Mouse (Mus musculus): ENCODE measurements around the gene Zbtb9. TPM values are rescaled to one million over a fixed set of nuclear protein-coding genes. Genes with fewer than 3 reads are reported as not detected.

The Zbtb9 gene
- polyA plus RNA-seq, 1 experiment from 2014 or later = 10.5 TPM

DNA sequence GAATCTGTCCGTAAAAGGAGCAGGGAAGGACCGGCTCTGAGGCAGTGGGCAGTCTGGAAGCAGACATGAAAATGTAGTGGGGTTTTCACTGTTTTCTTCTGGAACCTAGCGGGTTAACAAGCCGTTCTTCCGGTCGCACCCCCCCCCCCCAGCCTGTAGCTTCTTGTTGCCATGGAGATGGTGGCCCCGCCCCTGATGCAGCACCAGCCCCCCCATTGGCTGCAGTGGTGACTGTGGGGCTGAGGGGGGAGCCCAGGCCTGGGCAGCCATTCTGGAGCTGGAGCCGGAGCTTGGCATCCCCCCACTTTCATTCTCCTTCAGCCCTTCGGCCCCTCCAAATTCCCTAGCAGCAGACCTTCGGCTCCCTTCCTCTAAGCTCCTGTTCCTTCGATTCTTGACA, 21.6 kb upstream of the Zbtb9 start:
- ATAC-seq (ENCODE audit: low FRiP score) (peak; percentile 70), DNase-seq (ENCODE audit: low spot score) (peak; percentile 88)
- Histone ChIP-seq H3K4me3 (ENCODE audit: low read depth, low read length) (peak overlapping the region; percentile 27), H3K4me2 (replicated peaks; ENCODE audit: low read depth, low read length) (peak overlapping the region; percentile 82), H3K36me3 (ENCODE audit: control insufficient read depth, insufficient read depth, low read length) (0 out of 2 replicates have a peak, but pooled peaks cover 2% of the 10 kb centered on the region), H3K27ac (ENCODE audit: low read depth, low read length) (peak overlapping the region; percentile 74), H3K27me3 (ENCODE audit: control insufficient read depth, insufficient read depth, low read length) (no peaks in the 10 kb centered on the region), H3K4me1 (replicated peaks; ENCODE audit: control insufficient read depth, insufficient read depth, low read length) (peaks cover 43% of the 10 kb centered on the region), H3K9ac (ENCODE audit: low read depth, low read length) (peak overlapping the region; percentile 66), H3K9me3 (ENCODE audit: control insufficient read depth, low read length) (no peaks in the 10 kb centered on the region)
- under 1% methylated on average over 9 of the region's 11 CpGs for WGBS

DNA sequence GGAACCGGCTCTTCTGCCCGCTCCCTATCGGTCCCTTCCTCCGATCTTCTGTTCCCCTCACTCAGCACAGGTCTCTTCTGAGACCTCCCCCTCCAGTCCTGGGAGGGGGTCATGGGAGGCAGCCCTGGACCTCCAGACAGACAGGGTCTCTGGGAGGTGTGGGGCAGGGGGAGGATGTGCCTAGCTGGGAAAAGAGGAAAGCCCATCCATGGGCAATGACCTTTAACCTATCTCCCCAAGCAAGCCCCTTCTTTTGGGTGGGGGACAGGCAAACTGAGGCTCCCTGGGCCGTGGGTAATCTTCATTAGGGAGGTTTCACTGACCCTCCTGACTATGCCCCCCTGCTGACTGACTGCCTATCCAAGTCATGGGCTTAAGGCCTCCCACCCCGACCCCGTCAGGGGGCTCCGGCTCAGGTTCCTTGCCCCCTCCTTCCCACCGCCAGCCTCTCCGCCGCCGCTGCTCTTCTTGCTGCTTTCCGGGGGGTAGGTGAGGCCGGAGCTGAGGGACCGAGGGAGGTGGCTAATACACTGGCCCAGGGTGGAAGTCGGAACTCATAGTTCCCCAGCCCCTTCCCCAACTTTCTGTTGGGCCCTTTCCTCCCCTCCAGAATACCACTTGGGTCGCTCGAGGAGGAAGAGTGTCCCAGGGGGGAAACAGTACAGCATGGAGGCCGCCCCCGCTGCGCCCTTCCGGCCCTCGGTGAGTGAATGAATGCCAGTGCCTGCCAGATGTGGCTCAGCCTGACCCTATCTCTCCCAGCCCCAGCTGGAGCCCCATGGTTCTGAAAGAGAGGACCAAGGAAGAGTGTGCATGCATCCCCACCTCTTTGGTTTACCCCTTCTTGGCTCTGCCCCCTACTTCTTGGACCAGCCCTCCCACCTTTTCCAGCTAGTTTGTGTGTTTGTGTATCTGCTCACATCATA, 20.8 kb upstream of the Zbtb9 start:
- Histone ChIP-seq H3K36me3 (ENCODE audit: control insufficient read depth, insufficient read depth, low read length) (0 out of 2 replicates have a peak, but pooled peaks cover 2% of the 10 kb centered on the region), H3K4me1 (replicated peaks; ENCODE audit: control insufficient read depth, insufficient read depth, low read length) (peaks cover 41% of the 10 kb centered on the region), H3K27me3 (ENCODE audit: control insufficient read depth, insufficient read depth, low read length) (no peaks in the 10 kb centered on the region), H3K4me2 (replicated peaks; ENCODE audit: low read depth, low read length) (peak overlapping the region; percentile 82), H3K9me3 (ENCODE audit: control insufficient read depth, low read length) (no peaks in the 10 kb centered on the region), H3K9ac (ENCODE audit: low read depth, low read length) (peak overlapping the region; percentile 66), H3K27ac (ENCODE audit: low read depth, low read length) (peak overlapping the region; percentile 74), H3K4me3 (ENCODE audit: low read depth, low read length) (peak overlapping the region; percentile 27)
- 3% methylated on average over 21 of the region's 23 CpGs for WGBS
- DNase-seq (ENCODE audit: low spot score) = peak; percentile 35
- 0 out of 2 replicates have a peak, but pooled peaks have one; percentile 25 for ATAC-seq (ENCODE audit: low FRiP score)

DNA sequence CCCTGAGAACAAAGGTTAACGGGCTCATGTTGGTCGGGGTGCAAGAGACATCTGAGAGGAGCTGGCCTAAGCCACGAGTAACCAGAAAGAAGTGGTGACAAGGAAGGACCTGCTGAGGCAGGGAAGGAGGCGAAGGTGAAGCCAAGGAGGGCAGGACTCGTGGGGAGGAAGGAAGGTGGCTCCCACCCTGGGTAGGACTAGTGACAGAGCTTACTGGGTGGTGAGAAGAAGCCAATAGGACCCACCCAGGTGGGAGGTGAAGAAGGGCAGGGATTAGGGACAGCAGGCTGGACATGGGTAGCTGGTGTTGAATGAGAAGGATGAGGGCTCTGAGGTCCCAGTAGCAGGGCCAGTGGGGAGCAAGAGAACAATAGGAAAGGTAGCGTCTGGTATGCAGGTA, 19.8 kb upstream of the Zbtb9 start:
- ATAC-seq (ENCODE audit: low FRiP score) (no peak), DNase-seq (ENCODE audit: low spot score) (no peak)
- H3K36me3 ChIP-seq (ENCODE audit: control insufficient read depth, insufficient read depth, low read length) = 0 out of 2 replicates have a peak, but pooled peaks cover 2% of the 10 kb centered on the region
- 25% methylated on average over 6 of the region's 6 CpGs for WGBS
- H3K4me2 ChIP-seq (replicated peaks; ENCODE audit: low read depth, low read length) = peak overlapping the region; percentile 82
- H3K27me3 ChIP-seq (ENCODE audit: control insufficient read depth, insufficient read depth, low read length) = no peaks in the 10 kb centered on the region
- no peaks in the 10 kb centered on the region for H3K9me3 ChIP-seq (ENCODE audit: control insufficient read depth, low read length)
- peak overlapping the region; percentile 5; the same call in 1 of the 2 replicates for H3K9ac ChIP-seq (ENCODE audit: low read depth, low read length)
- H3K27ac ChIP-seq (ENCODE audit: low read depth, low read length) = no peak overlapping the region
- H3K4me1 ChIP-seq (replicated peaks; ENCODE audit: control insufficient read depth, insufficient read depth, low read length) = peaks cover 35% of the 10 kb centered on the region
- H3K4me3 ChIP-seq (ENCODE audit: low read depth, low read length) = 0 out of 2 replicates have a peak overlapping the region, but pooled peaks have one; percentile 12

DNA sequence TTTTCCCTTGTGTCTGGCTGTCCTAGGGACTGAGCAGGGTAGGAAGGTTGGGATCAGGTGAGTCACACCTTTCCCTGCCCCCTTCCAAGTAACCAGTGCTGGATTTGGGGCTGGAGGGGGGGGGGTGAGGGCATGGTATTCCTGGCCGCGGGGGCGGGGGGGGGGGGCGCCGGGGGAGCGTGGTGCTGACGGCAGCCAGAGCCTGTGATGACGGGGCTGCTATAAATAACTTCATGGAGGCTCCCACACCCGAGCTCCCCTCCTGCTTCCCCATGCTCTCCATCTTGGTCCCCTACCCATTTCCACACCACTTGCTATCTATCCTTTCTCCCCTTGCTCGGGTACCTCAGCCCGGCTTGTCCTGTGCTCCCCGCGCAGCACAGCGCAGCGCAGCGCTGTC, 19.2 kb upstream of the Zbtb9 start:
- Histone ChIP-seq H3K4me3 (ENCODE audit: low read depth, low read length) (peak overlapping the region; percentile 16), H3K4me2 (replicated peaks; ENCODE audit: low read depth, low read length) (peak overlapping the region; percentile 82), H3K9ac (ENCODE audit: low read depth, low read length) (peak overlapping the region; percentile 5; the same call in 1 of the 2 replicates), H3K27me3 (ENCODE audit: control insufficient read depth, insufficient read depth, low read length) (no peaks in the 10 kb centered on the region), H3K4me1 (replicated peaks; ENCODE audit: control insufficient read depth, insufficient read depth, low read length) (peaks cover 35% of the 10 kb centered on the region), H3K36me3 (ENCODE audit: control insufficient read depth, insufficient read depth, low read length) (0 out of 2 replicates have a peak, but pooled peaks cover 2% of the 10 kb centered on the region), H3K27ac (ENCODE audit: low read depth, low read length) (no peak overlapping the region), H3K9me3 (ENCODE audit: control insufficient read depth, low read length) (no peaks in the 10 kb centered on the region)
- ATAC-seq (ENCODE audit: low FRiP score) = no peak
- 19% methylated on average over 10 of the region's 16 CpGs for WGBS
- no peak for DNase-seq (ENCODE audit: low spot score)

DNA sequence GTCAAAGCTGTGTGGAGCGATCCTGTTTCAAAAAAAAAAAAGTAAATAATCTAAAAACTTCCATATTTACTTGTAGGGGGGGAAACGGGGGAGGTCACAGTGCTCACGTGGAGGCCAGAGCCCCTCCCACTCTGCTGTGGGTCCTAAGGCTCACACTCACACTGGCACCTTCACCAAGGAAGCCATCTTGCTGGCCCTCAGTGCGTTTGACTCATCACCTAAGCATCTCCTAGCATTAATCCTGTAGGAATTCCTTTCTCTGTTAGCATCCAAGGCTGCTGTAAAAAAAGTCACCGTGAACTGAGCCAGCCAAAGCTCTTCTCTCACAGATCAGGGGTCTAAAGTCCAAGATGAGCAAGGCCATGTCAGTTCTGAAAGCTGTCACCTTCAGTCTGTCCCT, 16.7 kb upstream of the Zbtb9 start:
- Histone ChIP-seq H3K36me3 (ENCODE audit: control insufficient read depth, insufficient read depth, low read length) (peaks cover 14% of the 10 kb centered on the region), H3K27me3 (ENCODE audit: control insufficient read depth, insufficient read depth, low read length) (no peaks in the 10 kb centered on the region), H3K4me2 (replicated peaks; ENCODE audit: low read depth, low read length) (no peak overlapping the region), H3K4me3 (ENCODE audit: low read depth, low read length) (no peak overlapping the region), H3K9me3 (ENCODE audit: control insufficient read depth, low read length) (no peaks in the 10 kb centered on the region), H3K27ac (ENCODE audit: low read depth, low read length) (no peak overlapping the region), H3K9ac (ENCODE audit: low read depth, low read length) (no peak overlapping the region), H3K4me1 (replicated peaks; ENCODE audit: control insufficient read depth, insufficient read depth, low read length) (peaks cover 18% of the 10 kb centered on the region)
- no peak for ATAC-seq (ENCODE audit: low FRiP score)
- no peak for DNase-seq (ENCODE audit: low spot score)
- WGBS = 93% methylated on average over 5 of the region's 5 CpGs

DNA sequence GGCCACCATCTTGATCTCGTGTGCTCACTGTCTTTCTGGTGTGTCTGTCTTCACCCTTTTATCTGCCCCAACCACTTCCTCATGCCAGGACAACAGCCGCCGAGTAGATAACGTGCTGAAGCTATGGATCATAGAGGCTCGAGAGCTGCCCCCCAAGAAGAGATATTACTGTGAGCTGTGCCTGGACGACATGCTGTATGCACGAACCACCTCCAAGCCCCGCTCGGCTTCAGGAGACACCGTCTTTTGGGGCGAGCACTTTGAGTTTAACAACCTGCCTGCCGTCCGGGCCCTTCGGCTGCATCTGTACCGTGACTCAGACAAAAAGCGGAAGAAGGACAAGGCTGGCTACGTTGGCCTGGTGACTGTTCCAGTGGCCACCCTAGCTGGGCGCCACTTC, 16.1 kb upstream of the Zbtb9 start:
- no peak for DNase-seq (ENCODE audit: low spot score)
- Histone ChIP-seq H3K4me2 (replicated peaks; ENCODE audit: low read depth, low read length) (no peak overlapping the region), H3K4me1 (replicated peaks; ENCODE audit: control insufficient read depth, insufficient read depth, low read length) (peaks cover 15% of the 10 kb centered on the region), H3K9me3 (ENCODE audit: control insufficient read depth, low read length) (no peaks in the 10 kb centered on the region), H3K4me3 (ENCODE audit: low read depth, low read length) (no peak overlapping the region), H3K36me3 (ENCODE audit: control insufficient read depth, insufficient read depth, low read length) (peaks cover 20% of the 10 kb centered on the region), H3K27me3 (ENCODE audit: control insufficient read depth, insufficient read depth, low read length) (no peaks in the 10 kb centered on the region), H3K9ac (ENCODE audit: low read depth, low read length) (no peak overlapping the region), H3K27ac (ENCODE audit: low read depth, low read length) (no peak overlapping the region)
- 92% methylated on average over 18 of the region's 18 CpGs for WGBS
- no peak for ATAC-seq (ENCODE audit: low FRiP score)

DNA sequence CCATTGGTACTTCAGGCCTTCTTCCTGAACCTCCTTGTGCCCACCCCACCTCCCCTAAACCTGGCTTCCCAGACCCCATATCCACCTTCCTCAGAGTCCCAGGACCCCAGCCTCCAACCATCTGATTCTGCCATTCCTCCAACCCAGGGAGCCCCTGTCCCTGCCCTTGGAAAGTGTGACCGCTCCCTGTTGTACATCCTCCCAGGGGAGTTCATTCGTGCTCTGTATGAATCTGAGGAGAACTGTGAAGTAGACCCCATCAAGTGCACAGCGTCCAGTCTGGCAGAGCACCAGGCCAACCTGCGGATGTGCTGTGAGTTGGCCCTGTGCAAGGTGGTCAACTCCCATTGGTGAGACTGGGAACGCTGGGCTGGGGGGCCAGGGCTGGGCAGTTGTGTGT, 15.1 kb upstream of the Zbtb9 start:
- no peak for ATAC-seq (ENCODE audit: low FRiP score)
- H3K4me1 ChIP-seq (replicated peaks; ENCODE audit: control insufficient read depth, insufficient read depth, low read length) = peaks cover 7% of the 10 kb centered on the region; the same call in 1 of the 2 replicates
- no peaks in the 10 kb centered on the region for H3K27me3 ChIP-seq (ENCODE audit: control insufficient read depth, insufficient read depth, low read length)
- H3K9me3 ChIP-seq (ENCODE audit: control insufficient read depth, low read length) = no peaks in the 10 kb centered on the region
- peaks cover 23% of the 10 kb centered on the region for H3K36me3 ChIP-seq (ENCODE audit: control insufficient read depth, insufficient read depth, low read length)
- H3K4me2 ChIP-seq (replicated peaks; ENCODE audit: low read depth, low read length) = no peak overlapping the region
- H3K27ac ChIP-seq (ENCODE audit: low read depth, low read length) = no peak overlapping the region
- no peak overlapping the region for H3K4me3 ChIP-seq (ENCODE audit: low read depth, low read length)
- 98% methylated on average over 5 of the region's 5 CpGs for WGBS
- H3K9ac ChIP-seq (ENCODE audit: low read depth, low read length) = no peak overlapping the region
- no peak for DNase-seq (ENCODE audit: low spot score)

DNA sequence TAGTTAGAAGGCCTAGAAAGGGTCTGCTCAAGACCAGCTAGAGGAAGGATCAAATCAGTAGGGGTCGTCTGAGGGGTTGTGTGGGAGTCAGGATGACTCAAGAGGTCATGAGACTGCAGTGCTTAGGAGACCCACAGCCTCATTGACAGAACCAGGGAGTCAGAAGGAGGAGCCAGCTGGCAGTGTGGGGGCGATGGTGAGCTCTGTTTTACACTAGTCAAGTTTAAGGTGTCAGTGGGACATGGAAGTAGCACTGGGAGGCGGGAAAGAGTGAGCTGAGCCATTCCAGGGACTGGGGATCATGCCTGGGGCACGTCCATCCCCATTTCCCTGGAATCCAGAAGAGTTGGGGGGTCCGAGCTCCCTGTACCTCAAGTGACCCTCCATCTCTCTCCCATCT, 14.1 kb upstream of the Zbtb9 start:
- peaks cover 23% of the 10 kb centered on the region for H3K36me3 ChIP-seq (ENCODE audit: control insufficient read depth, insufficient read depth, low read length)
- no peak overlapping the region for H3K4me3 ChIP-seq (ENCODE audit: low read depth, low read length)
- no peak for ATAC-seq (ENCODE audit: low FRiP score)
- no peaks in the 10 kb centered on the region for H3K9me3 ChIP-seq (ENCODE audit: control insufficient read depth, low read length)
- WGBS = 60% methylated on average over 5 of the region's 5 CpGs
- H3K27ac ChIP-seq (ENCODE audit: low read depth, low read length) = no peak overlapping the region
- DNase-seq (ENCODE audit: low spot score) = no peak
- H3K27me3 ChIP-seq (ENCODE audit: control insufficient read depth, insufficient read depth, low read length) = no peaks in the 10 kb centered on the region
- no peak overlapping the region for H3K9ac ChIP-seq (ENCODE audit: low read depth, low read length)
- 0 out of 2 replicates have a peak, but pooled peaks cover 2% of the 10 kb centered on the region for H3K4me1 ChIP-seq (replicated peaks; ENCODE audit: control insufficient read depth, insufficient read depth, low read length)
- no peak overlapping the region for H3K4me2 ChIP-seq (replicated peaks; ENCODE audit: low read depth, low read length)
